Mouse (Mus musculus) erythroblast, embryonic 14.5 days (primary cell): ENCODE measurements around the gene Col27a1. TPM values are rescaled to one million over a fixed set of nuclear protein-coding genes. Genes with fewer than 3 reads are reported as not detected.

Experiments used
- H3K27me3 ChIP-seq: 2 replicates; pipeline ENCODE4 v1.6.1; 2012; ENCODE audit warnings: inconsistent platforms; ENCODE audit not compliant: control insufficient read depth
- H3K36me3 ChIP-seq: 2 replicates; pipeline ENCODE4 v1.6.1; 2012; ENCODE audit warnings: mild to moderate bottlenecking, inconsistent platforms; ENCODE audit not compliant: control insufficient read depth
- H3K4me1 ChIP-seq: 2 replicates; pipeline ENCODE4 v1.6.1; 2012; ENCODE audit warnings: inconsistent platforms; ENCODE audit not compliant: control insufficient read depth
- H3K4me3 ChIP-seq: replicated peaks from 2 replicates; pipeline ENCODE3; 2012; ENCODE audit warnings: moderate library complexity, mild to moderate bottlenecking, inconsistent platforms
- H3K9me3 ChIP-seq: 2 replicates; pipeline ENCODE4 v1.6.1; 2012; ENCODE audit warnings: low read length, inconsistent platforms, mixed read lengths; ENCODE audit not compliant: control insufficient read depth
- GATA1 ChIP-seq: IDR thresholded peaks from 2 replicates; pipeline ENCODE4 v1.6.1; 2012; ENCODE audit warnings: low read length, inconsistent platforms, mixed read lengths
- TAL1 ChIP-seq: IDR thresholded peaks from 3 replicates; pipeline ENCODE4 v1.6.1; 2012; ENCODE audit warnings: low read length, inconsistent platforms, mixed read lengths
- polyA plus RNA-seq: library from polyadenylated mRNA; stranded (reverse); fragments of >175 nt; gene quantifications from 2 replicates; pipeline ENCODE4 v1.2.3, GENCODE M21; 2012

Gene Col27a1
- polyA plus RNA-seq, 1 experiment = 0.01 TPM

DNA sequence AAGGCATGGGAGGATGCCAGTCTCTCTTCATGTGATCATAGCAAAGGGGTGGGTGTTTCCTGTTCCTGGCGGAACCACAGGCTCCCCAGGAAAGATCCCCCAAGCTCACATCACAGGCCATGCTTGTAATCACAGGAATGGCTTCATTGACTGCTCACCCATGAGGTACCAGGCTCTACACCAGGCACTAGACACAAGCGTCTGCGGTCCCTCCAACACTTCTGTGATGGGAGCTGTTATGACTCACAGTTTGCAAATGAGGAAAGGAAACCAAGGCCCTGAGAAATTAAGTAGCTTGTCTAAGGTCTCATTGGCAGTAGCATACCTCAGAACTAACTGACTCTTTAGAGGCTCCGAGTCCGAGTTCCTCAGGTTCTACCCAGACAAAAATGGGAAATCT lies 74.7 kb downstream of the Col27a1 start:
- Histone ChIP-seq H3K9me3 (no peaks in the 10 kb centered on the region), H3K4me3 (no peak overlapping the region), H3K27me3 (no peaks in the 10 kb centered on the region), H3K36me3 (no peaks in the 10 kb centered on the region; the same call in 1 of the 2 replicates), H3K4me1 (no peaks in the 10 kb centered on the region)
- TF ChIP-seq TAL1 (no peak), GATA1 (no peak)

DNA sequence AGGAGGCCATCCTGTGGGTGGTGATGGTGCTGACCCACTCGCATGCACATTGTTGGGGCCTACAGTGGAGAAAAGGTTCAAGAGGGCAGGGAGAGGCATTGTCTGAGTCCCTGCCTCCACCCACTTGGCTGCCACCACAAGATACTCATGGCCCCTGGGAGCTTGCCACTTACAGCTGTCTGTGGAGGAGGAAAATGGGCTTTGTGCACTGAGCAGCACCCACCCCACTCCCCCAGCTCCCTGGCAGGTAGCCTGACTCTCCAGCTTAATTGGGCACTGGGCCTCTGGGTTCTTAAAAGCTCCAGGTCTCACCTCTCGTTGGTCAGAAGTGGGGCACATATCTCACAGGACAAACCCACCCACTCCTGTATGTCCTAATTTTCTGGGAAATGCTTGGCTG lies 76.3 kb downstream of the Col27a1 start:
- no peaks in the 10 kb centered on the region for H3K4me1 ChIP-seq
- H3K9me3 ChIP-seq = no peaks in the 10 kb centered on the region

GRCm38 (mm10) chr4:63291075-63291474 lies 77.3 kb downstream of the Col27a1 start:
- Histone ChIP-seq H3K9me3 (no peaks in the 10 kb centered on the region), H3K4me1 (no peaks in the 10 kb centered on the region), H3K4me3 (no peak overlapping the region), H3K36me3 (no peaks in the 10 kb centered on the region; the same call in 1 of the 2 replicates), H3K27me3 (no peaks in the 10 kb centered on the region)
- TF ChIP-seq TAL1 (no peak), GATA1 (no peak)

More for the DNA sequence above, 76.3 kb downstream of the Col27a1 start:
- no peak for TF ChIP-seq GATA1
- TF ChIP-seq TAL1 = no peak
- Histone ChIP-seq H3K4me3 (no peak overlapping the region), H3K27me3 (no peaks in the 10 kb centered on the region), H3K36me3 (no peaks in the 10 kb centered on the region; the same call in 1 of the 2 replicates)

- H3K27me3 ChIP-seq = no peaks in the 10 kb centered on the region
- H3K4me3 ChIP-seq = no peak overlapping the region
- no peaks in the 10 kb centered on the region for H3K9me3 ChIP-seq
- no peaks in the 10 kb centered on the region for H3K4me1 ChIP-seq
- TF ChIP-seq TAL1 = no peak
- TF ChIP-seq GATA1 = no peak
- H3K36me3 ChIP-seq = no peaks in the 10 kb centered on the region; the same call in 1 of the 2 replicates
Observed at GRCm38 (mm10) chr4:63291658-63292057, 77.9 kb downstream of the Col27a1 start.

GRCm38 (mm10) chr4:63295641-63296040 lies 81.8 kb downstream of the Col27a1 start:
- Histone ChIP-seq H3K4me3 (no peak overlapping the region), H3K27me3 (no peaks in the 10 kb centered on the region), H3K9me3 (no peaks in the 10 kb centered on the region), H3K36me3 (no peaks in the 10 kb centered on the region; the same call in 1 of the 2 replicates), H3K4me1 (no peaks in the 10 kb centered on the region)
- TF ChIP-seq TAL1 (no peak), GATA1 (no peak)

DNA sequence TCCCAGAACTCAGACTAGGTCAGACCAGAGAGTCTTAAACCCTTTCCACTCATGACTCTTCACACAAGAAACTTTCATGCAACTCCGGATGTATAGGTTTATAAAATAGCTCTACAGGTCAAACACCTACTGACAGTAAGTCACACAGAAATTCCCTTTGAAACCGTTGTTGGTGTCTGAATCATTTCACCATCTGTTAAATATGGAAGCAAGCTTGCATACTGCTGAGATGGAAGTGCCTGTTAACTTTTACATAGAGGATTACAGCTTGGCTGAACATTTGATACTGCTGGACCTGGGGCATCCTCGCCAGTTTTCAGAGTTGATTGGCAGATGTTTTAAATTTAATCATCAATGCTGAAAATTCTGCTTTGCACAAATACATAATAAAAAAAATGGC lies 82.5 kb downstream of the Col27a1 start:
- no peak overlapping the region for H3K4me3 ChIP-seq
- H3K27me3 ChIP-seq = no peaks in the 10 kb centered on the region
- no peaks in the 10 kb centered on the region; the same call in 1 of the 2 replicates for H3K36me3 ChIP-seq
- no peaks in the 10 kb centered on the region for H3K4me1 ChIP-seq
- H3K9me3 ChIP-seq = no peaks in the 10 kb centered on the region
- TF ChIP-seq GATA1 (no peak), TAL1 (no peak)

DNA sequence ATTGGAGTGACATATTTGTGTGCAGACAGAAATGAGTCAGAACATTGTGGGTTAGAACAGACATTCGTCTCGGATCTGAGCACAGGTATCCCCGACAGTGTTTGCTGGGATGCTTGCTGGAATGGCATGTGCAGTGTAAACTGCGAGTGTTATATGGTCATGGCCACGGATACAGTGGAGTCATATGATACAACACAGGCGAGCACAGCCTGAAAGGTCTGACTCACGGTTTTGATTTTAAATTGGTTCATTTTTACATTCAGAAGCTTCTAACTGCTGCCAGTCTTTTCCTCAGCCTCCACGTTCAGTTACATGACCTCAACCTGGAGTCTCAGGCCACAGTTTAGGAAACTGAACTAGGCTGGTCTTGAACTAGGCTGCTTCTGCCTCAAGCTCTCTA lies 83.1 kb downstream of the Col27a1 start:
- H3K36me3 ChIP-seq = no peaks in the 10 kb centered on the region; the same call in 1 of the 2 replicates
- H3K9me3 ChIP-seq = no peaks in the 10 kb centered on the region
- no peaks in the 10 kb centered on the region for H3K27me3 ChIP-seq
- no peaks in the 10 kb centered on the region for H3K4me1 ChIP-seq
- no peak overlapping the region for H3K4me3 ChIP-seq
- TF ChIP-seq GATA1 = no peak
- TF ChIP-seq TAL1 = no peak

- no peak for TF ChIP-seq GATA1
- TF ChIP-seq TAL1 = no peak
Observed at GRCm38 (mm10) chr4:63298191-63298590, 84.4 kb downstream of the Col27a1 start.

GRCm38 (mm10) chr4:63302641-63303040 lies 88.8 kb downstream of the Col27a1 start:
- H3K4me3 ChIP-seq = no peak overlapping the region
- H3K4me1 ChIP-seq = no peaks in the 10 kb centered on the region
- no peaks in the 10 kb centered on the region for H3K9me3 ChIP-seq
- no peaks in the 10 kb centered on the region for H3K27me3 ChIP-seq
- H3K36me3 ChIP-seq = no peaks in the 10 kb centered on the region; the same call in 1 of the 2 replicates
- no peak for TF ChIP-seq TAL1
- TF ChIP-seq GATA1 = no peak

More at GRCm38 (mm10) chr4:63298191-63298590, 84.4 kb downstream of the Col27a1 start:
- no peaks in the 10 kb centered on the region for H3K27me3 ChIP-seq
- H3K4me1 ChIP-seq = no peaks in the 10 kb centered on the region
- no peaks in the 10 kb centered on the region for H3K9me3 ChIP-seq
- H3K4me3 ChIP-seq = no peak overlapping the region
- H3K36me3 ChIP-seq = no peaks in the 10 kb centered on the region; the same call in 1 of the 2 replicates
